Mouse (Mus musculus) liver, embryonic 15.5 days (tissue): ENCODE data around the gene Rnf24. TPM values are rescaled to one million over a fixed set of nuclear protein-coding genes. Genes with fewer than 3 reads are reported as not detected.

Experiments
- ATAC-seq: fragments of 200-750 bp; cut with Nextera tagmentation; 2 replicates; pipeline ENCODE4 v1.8.0; 2017; ENCODE audit warnings: moderate number of reproducible peaks, mild to moderate bottlenecking, moderate library complexity; ENCODE audit not compliant: insufficient read depth
- H3K27ac ChIP-seq: fragments of 300-500 bp; sonication (generic); replicated peaks from 2 replicates; pipeline ENCODE4 v1.5.1; 2015; ENCODE audit warnings: mild to moderate bottlenecking, inconsistent platforms
- H3K27me3 ChIP-seq: fragments of 300-500 bp; sonication (generic); 2 replicates; pipeline ENCODE4 v1.6.1; 2015; ENCODE audit warnings: mild to moderate bottlenecking, inconsistent platforms
- H3K36me3 ChIP-seq: fragments of 300-500 bp; sonication (generic); replicated peaks from 2 replicates; pipeline ENCODE4 v1.6.1; 2015; ENCODE audit warnings: moderate library complexity, mild to moderate bottlenecking, inconsistent platforms
- H3K4me1 ChIP-seq: fragments of 300-500 bp; sonication (generic); replicated peaks from 2 replicates; pipeline ENCODE4 v1.6.1; 2015; ENCODE audit warnings: inconsistent platforms
- H3K4me2 ChIP-seq: fragments of 300-500 bp; sonication (generic); 2 replicates; pipeline ENCODE4 v1.6.1; 2015; ENCODE audit warnings: moderate library complexity, mild to moderate bottlenecking, inconsistent platforms
- H3K4me3 ChIP-seq: fragments of 300-500 bp; sonication (generic); replicated peaks from 2 replicates; pipeline ENCODE4 v1.5.1; 2015; ENCODE audit warnings: mild to moderate bottlenecking, inconsistent platforms
- H3K9ac ChIP-seq: fragments of 300-500 bp; sonication (generic); 2 replicates; pipeline ENCODE4 v1.6.1; 2015; ENCODE audit warnings: moderate library complexity, mild to moderate bottlenecking, inconsistent platforms
- H3K9me3 ChIP-seq: fragments of 300-500 bp; sonication (generic); replicated peaks from 2 replicates; pipeline ENCODE4 v1.6.1; 2016; ENCODE audit warnings: inconsistent platforms
- WGBS: fragments of 180-500 bp; shearing (Covaris S2); methylation state at CpG from one replicate; pipeline ENCODE4 v1.1.7; 2015; ENCODE audit warnings: mixed read lengths; ENCODE audit not compliant: insufficient replicate concordance; 5-methylcytosine and 5-hydroxymethylcytosine counted together
- polyA plus RNA-seq: library from polyadenylated mRNA; unstranded; fragments of >200 nt; fragmentation: Nextera tagmentation; extraction: Ambion mirVana; gene quantifications from 2 replicates; pipeline ENCODE4 v1.2.1, GENCODE M21; 2015

Rnf24 gene
- polyA plus RNA-seq, 1 experiment from 2014 or later: 0.48 TPM

GRCm38 (mm10) chr2:131372276-131372877 is 19.7 kb upstream of the Rnf24 start:
- WGBS: 61% methylated on average over 7 of the region's 7 CpGs
- Histone ChIP-seq H3K27ac (no peak overlapping the region), H3K9ac (no peak overlapping the region), H3K36me3 (no peaks in the 10 kb centered on the region), H3K27me3 (no peaks in the 10 kb centered on the region; the same call in none of the 2 replicates), H3K9me3 (no peaks in the 10 kb centered on the region), H3K4me3 (no peak overlapping the region), H3K4me2 (no peak overlapping the region), H3K4me1 (no peaks in the 10 kb centered on the region)
- ATAC-seq: no peak

DNA sequence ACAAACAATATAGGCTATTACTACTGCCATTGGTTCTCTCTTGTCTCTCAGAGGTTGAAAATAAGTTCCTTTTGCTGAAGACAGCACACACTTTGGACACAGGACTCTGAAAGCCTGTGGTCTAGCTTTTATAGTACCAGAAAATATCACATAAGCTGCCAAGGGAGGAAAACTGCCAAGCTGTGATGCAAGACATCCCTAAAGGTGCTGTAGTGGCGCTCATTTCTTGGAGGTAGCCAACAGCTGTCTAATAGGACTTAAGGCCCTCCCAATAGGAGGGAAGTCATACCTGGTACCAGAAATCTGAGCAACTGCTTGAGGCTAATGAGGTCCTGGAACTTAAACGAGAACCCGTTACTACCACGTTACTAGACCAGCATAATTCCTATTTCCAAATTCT is 19.1 kb upstream of the Rnf24 start:
- Histone ChIP-seq H3K27ac (no peak overlapping the region), H3K4me1 (no peaks in the 10 kb centered on the region), H3K9me3 (no peaks in the 10 kb centered on the region), H3K9ac (no peak overlapping the region), H3K27me3 (no peaks in the 10 kb centered on the region; the same call in none of the 2 replicates), H3K36me3 (no peaks in the 10 kb centered on the region), H3K4me2 (no peak overlapping the region), H3K4me3 (no peak overlapping the region)
- no peak for ATAC-seq
- 74% methylated on average over 4 of the region's 4 CpGs for WGBS

- Histone ChIP-seq H3K27ac (no peak overlapping the region), H3K36me3 (no peaks in the 10 kb centered on the region), H3K9ac (no peak overlapping the region), H3K4me3 (no peak overlapping the region), H3K4me1 (no peaks in the 10 kb centered on the region), H3K4me2 (no peak overlapping the region), H3K9me3 (no peaks in the 10 kb centered on the region), H3K27me3 (no peaks in the 10 kb centered on the region; the same call in none of the 2 replicates)
- WGBS: 70% methylated on average over 3 of the region's 3 CpGs
- no peak for ATAC-seq
Measured at GRCm38 (mm10) chr2:131370828-131371227, 18.1 kb upstream of the Rnf24 start.

DNA sequence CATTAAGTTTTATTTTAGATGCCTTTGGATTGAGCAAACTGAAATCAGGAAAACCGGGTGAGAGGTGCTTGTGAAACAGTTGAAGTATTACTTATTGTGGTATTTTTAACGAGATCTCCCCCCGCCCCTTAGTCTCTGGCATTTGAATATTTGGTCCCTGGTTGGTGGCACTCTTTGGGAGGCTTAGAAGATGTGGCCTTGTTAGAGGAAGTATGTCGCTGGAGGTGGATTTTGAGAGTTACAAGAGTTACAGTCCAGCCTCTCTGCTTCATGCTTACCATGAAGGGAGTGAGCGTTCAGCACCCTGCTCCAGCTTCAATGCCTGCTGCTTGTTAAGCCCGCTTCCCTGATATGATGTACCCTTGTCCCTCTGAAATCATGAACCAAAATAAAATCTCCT is 12.0 kb upstream of the Rnf24 start:
- no peak overlapping the region for H3K4me3 ChIP-seq
- H3K9ac ChIP-seq: no peak overlapping the region
- WGBS: 54% methylated on average over 6 of the region's 6 CpGs
- H3K9me3 ChIP-seq: no peaks in the 10 kb centered on the region
- H3K27ac ChIP-seq: no peak overlapping the region
- H3K4me1 ChIP-seq: no peaks in the 10 kb centered on the region
- H3K27me3 ChIP-seq: peaks cover 4% of the 10 kb centered on the region; the same call in 1 of the 2 replicates
- no peak for ATAC-seq
- H3K4me2 ChIP-seq: no peak overlapping the region
- H3K36me3 ChIP-seq: no peaks in the 10 kb centered on the region

- Histone ChIP-seq H3K4me2 (no peak overlapping the region), H3K36me3 (no peaks in the 10 kb centered on the region), H3K4me1 (peaks cover 2% of the 10 kb centered on the region; the same call in 1 of the 2 replicates), H3K27me3 (peaks cover 23% of the 10 kb centered on the region), H3K4me3 (no peak overlapping the region), H3K27ac (no peak overlapping the region), H3K9me3 (no peaks in the 10 kb centered on the region), H3K9ac (no peak overlapping the region)
- ATAC-seq: no peak
Measured at GRCm38 (mm10) chr2:131358481-131358880, 5.8 kb upstream of the Rnf24 start.

GRCm38 (mm10) chr2:131354049-131354448 is 1.4 kb upstream of the Rnf24 start:
- H3K4me3 ChIP-seq: no peak overlapping the region
- H3K27ac ChIP-seq: no peak overlapping the region
- 50% methylated on average over 6 of the region's 6 CpGs for WGBS
- ATAC-seq: no peak
- H3K9ac ChIP-seq: no peak overlapping the region
- no peak overlapping the region for H3K4me2 ChIP-seq
- H3K9me3 ChIP-seq: no peaks in the 10 kb centered on the region
- no peaks in the 10 kb centered on the region for H3K36me3 ChIP-seq
- H3K4me1 ChIP-seq: peaks cover 23% of the 10 kb centered on the region
- H3K27me3 ChIP-seq: peaks cover 25% of the 10 kb centered on the region

- Histone ChIP-seq H3K9ac (peak overlapping the region; percentile 86; the same call in 1 of the 2 replicates), H3K9me3 (no peaks in the 10 kb centered on the region), H3K4me3 (peak overlapping the region; percentile 91), H3K27me3 (peaks cover 25% of the 10 kb centered on the region), H3K27ac (no peak overlapping the region; the same call in 1 of the 2 replicates), H3K36me3 (no peaks in the 10 kb centered on the region), H3K4me2 (peak overlapping the region; percentile 100), H3K4me1 (peaks cover 23% of the 10 kb centered on the region)
- 13% methylated on average over 3 of the region's 3 CpGs for WGBS
- ATAC-seq: no peak
Measured at GRCm38 (mm10) chr2:131353564-131353915, 848 bp upstream of the Rnf24 start.

- no peaks in the 10 kb centered on the region for H3K9me3 ChIP-seq
- H3K4me3 ChIP-seq: peak overlapping the region; percentile 91
- H3K4me2 ChIP-seq: peak overlapping the region; percentile 100
- H3K36me3 ChIP-seq: no peaks in the 10 kb centered on the region
- ATAC-seq: peak; percentile 62
- H3K9ac ChIP-seq: peak overlapping the region; percentile 86
- H3K27ac ChIP-seq: peak overlapping the region; percentile 75
- peaks cover 23% of the 10 kb centered on the region for H3K4me1 ChIP-seq
- peaks cover 25% of the 10 kb centered on the region for H3K27me3 ChIP-seq
- WGBS: 2% methylated on average over 51 of the region's 51 CpGs
Measured at GRCm38 (mm10) chr2:131351968-131352746, 535 bp downstream of the Rnf24 start.

GRCm38 (mm10) chr2:131351471-131351870 is 1.2 kb downstream of the Rnf24 start:
- Histone ChIP-seq H3K9me3 (no peaks in the 10 kb centered on the region), H3K4me3 (peak overlapping the region; percentile 91), H3K4me2 (peak overlapping the region; percentile 100), H3K36me3 (no peaks in the 10 kb centered on the region), H3K27ac (no peak overlapping the region), H3K4me1 (peaks cover 23% of the 10 kb centered on the region), H3K27me3 (peaks cover 24% of the 10 kb centered on the region), H3K9ac (no peak overlapping the region)
- ATAC-seq: no peak
- 45% methylated on average over 10 of the region's 10 CpGs for WGBS

DNA sequence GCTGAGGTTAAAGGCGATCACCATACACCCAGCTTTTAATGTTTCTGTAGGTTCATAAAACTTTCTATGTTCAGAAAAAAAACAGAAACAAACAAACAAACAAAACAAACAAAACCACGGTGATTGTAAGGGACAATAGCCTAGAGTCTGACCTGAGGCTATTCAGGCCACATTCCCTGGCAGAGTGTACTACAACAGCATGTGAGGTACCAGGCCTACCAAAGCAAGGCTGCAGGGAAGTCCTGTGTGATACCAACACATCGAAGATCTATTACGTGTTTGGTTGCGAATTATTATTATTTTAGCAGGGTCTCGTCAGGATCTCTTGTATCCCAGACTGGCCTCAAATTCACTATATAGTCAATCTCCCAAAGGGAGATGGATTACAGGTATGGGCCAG is 2.4 kb downstream of the Rnf24 start:
- ATAC-seq: no peak
- H3K27ac ChIP-seq: no peak overlapping the region
- no peak overlapping the region for H3K4me2 ChIP-seq
- H3K9me3 ChIP-seq: no peaks in the 10 kb centered on the region
- WGBS: 76% methylated on average over 6 of the region's 6 CpGs
- peaks cover 23% of the 10 kb centered on the region for H3K4me1 ChIP-seq
- no peaks in the 10 kb centered on the region for H3K36me3 ChIP-seq
- H3K4me3 ChIP-seq: no peak overlapping the region
- H3K9ac ChIP-seq: no peak overlapping the region
- H3K27me3 ChIP-seq: peaks cover 16% of the 10 kb centered on the region; the same call in 1 of the 2 replicates

DNA sequence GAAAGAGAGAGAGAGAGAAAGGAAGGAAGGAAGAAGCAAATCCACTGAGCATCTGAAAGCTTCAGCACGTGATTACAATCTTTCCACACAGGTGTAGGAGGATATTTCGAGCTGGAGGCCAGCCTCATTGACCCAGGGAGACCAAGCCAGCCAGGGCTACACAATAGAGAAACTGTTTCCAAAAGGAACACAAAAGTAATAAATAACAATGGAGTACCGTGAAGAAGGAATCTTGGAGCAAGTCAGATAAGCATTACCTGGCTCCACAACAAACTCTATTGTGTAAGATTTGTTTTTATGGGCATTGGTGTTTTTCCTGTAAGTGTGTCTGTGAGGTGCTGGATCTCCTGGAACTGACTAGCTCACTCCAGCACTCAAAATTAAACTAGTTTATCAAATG is 7.1 kb downstream of the Rnf24 start:
- no peak for ATAC-seq
- no peak overlapping the region for H3K4me2 ChIP-seq
- H3K27me3 ChIP-seq: no peaks in the 10 kb centered on the region
- no peak overlapping the region for H3K4me3 ChIP-seq
- no peaks in the 10 kb centered on the region for H3K4me1 ChIP-seq
- no peak overlapping the region for H3K27ac ChIP-seq
- H3K9me3 ChIP-seq: no peaks in the 10 kb centered on the region
- 38% methylated on average over 3 of the region's 3 CpGs for WGBS
- no peaks in the 10 kb centered on the region for H3K36me3 ChIP-seq
- no peak overlapping the region for H3K9ac ChIP-seq
